Comparison of ENCODE assay signal across 12 mouse cellular contexts in genomic region chr15:102980912-102981311, GRCm38 (mm10). TPM values are rescaled to one million over a fixed set of nuclear protein-coding genes. Genes with fewer than 3 reads are reported as not detected.
DNase-seq lines count a peak whose midpoint lies in the region; ATAC-seq and TF ChIP-seq lines count a peak whose summit lies in the region.
"Had no signal": no experiment of that assay in that cellular context is flagged by ENCODE, and none has a peak within 500 bp of the region (broad histone marks: within the 10 kb centered on the region; RNA-seq: fewer than 3 reads in every experiment).

No protein-coding gene starts in this region.

- no peaks in the 10 kb centered on the region for H3K36me3 ChIP-seq in heart, embryonic 12.5 days
- H3K36me3 ChIP-seq in C2C12 (ENCODE audit: control insufficient read depth, insufficient read depth): peaks cover 20% of the 10 kb centered on the region
- H3K36me3 ChIP-seq in forebrain, embryonic 13.5 days (ENCODE audit: poor library complexity, severe bottlenecking): no peaks in the 10 kb centered on the region
- no peaks in the 10 kb centered on the region for H3K36me3 ChIP-seq in limb, embryonic 14.5 days (ENCODE audit: control insufficient read depth, insufficient read depth, low read length)

- DNase-seq in heart, postnatal 25 days (ENCODE audit: low spot score): no peak
- DNase-seq in limb, embryonic 14.5 days (ENCODE audit: low spot score): no peak
- no peak for DNase-seq in right cerebral cortex, postnatal 4 days
- DNase-seq in layer of hippocampus, adult 8-10 months (ENCODE audit: low spot score in 2 of 2): no peak
- no peak for DNase-seq in cerebellum, postnatal 14 days

- WGBS in heart, embryonic 12.5 days: under 1% methylated on average over 14 of the region's 14 CpGs
- WGBS in forebrain, embryonic 13.5 days: 1% methylated on average over 14 of the region's 14 CpGs
- WGBS in limb, embryonic 14.5 days: 1% methylated on average over 14 of the region's 14 CpGs

- no peaks in the 10 kb centered on the region for H3K9me3 ChIP-seq in heart, embryonic 12.5 days (replicated peaks)
- no peaks in the 10 kb centered on the region for H3K9me3 ChIP-seq in forebrain, embryonic 13.5 days (replicated peaks)
- no peaks in the 10 kb centered on the region for H3K9me3 ChIP-seq in limb, embryonic 14.5 days (ENCODE audit: control insufficient read depth, low read length)

- peaks cover 95% of the 10 kb centered on the region for H3K79me2 ChIP-seq in C2C12 (ENCODE audit: control insufficient read depth, insufficient read depth)

- intact Hi-C loops in heart, postnatal 25 days (cut with DNase I): no loop called here

- ATAC-seq in heart, embryonic 12.5 days (ENCODE audit: insufficient number of reproducible peaks, low FRiP score): no peak
- no peak for ATAC-seq in forebrain, embryonic 13.5 days
- no peak for ATAC-seq in limb, embryonic 14.5 days (ENCODE audit: low FRiP score, low read depth)

- peaks cover 99% of the 10 kb centered on the region for H3K27me3 ChIP-seq in heart, embryonic 12.5 days (replicated peaks)
- no peaks in the 10 kb centered on the region for H3K27me3 ChIP-seq in C2C12 (ENCODE audit: control insufficient read depth, insufficient read depth, insufficient read length)
- peaks cover 100% of the 10 kb centered on the region for H3K27me3 ChIP-seq in forebrain, embryonic 13.5 days
- H3K27me3 ChIP-seq in limb, embryonic 14.5 days (ENCODE audit: control insufficient read depth, insufficient read depth, low read length): peaks cover 95% of the 10 kb centered on the region

- peak overlapping the region; percentile 66 for H3K4me2 ChIP-seq in heart, embryonic 12.5 days
- peak overlapping the region; percentile 41 for H3K4me2 ChIP-seq in forebrain, embryonic 13.5 days
- H3K4me2 ChIP-seq in limb, embryonic 14.5 days (replicated peaks; ENCODE audit: low read depth, low read length, severe bottlenecking): peak overlapping the region; percentile 62

- no peak for TF ChIP-seq CTCF in C2C12 (IDR thresholded peaks at IDR 0.05; ENCODE audit: control insufficient read depth, insufficient read depth, insufficient read length)

- peak overlapping the region; percentile 38 for H3K4me3 ChIP-seq in heart, embryonic 12.5 days
- H3K4me3 ChIP-seq in C2C12 (ENCODE audit: insufficient read depth, poor library complexity, severe bottlenecking): peak overlapping the region; percentile 49
- H3K4me3 ChIP-seq in forebrain, embryonic 13.5 days: 0 out of 2 replicates have a peak overlapping the region, but pooled peaks have one; percentile 22
- H3K4me3 ChIP-seq in limb, embryonic 14.5 days (replicated peaks; ENCODE audit: low read length): peak overlapping the region; percentile 42
- H3K4me3 ChIP-seq: erythroblast, embryonic 14.5 days had no signal

- peaks cover 15% of the 10 kb centered on the region for H3K4me1 ChIP-seq in heart, embryonic 12.5 days (replicated peaks)
- peaks cover 8% of the 10 kb centered on the region for H3K4me1 ChIP-seq in forebrain, embryonic 13.5 days
- peaks cover 9% of the 10 kb centered on the region for H3K4me1 ChIP-seq in limb, embryonic 14.5 days (ENCODE audit: control insufficient read depth, insufficient read depth, low read length)

- H3K79me3 ChIP-seq in C2C12 (ENCODE audit: low read depth): peaks cover 68% of the 10 kb centered on the region

- no peak for TF ChIP-seq POLR2A in limb, embryonic 14.5 days (IDR thresholded peaks at IDR 0.05; ENCODE audit: borderline replicate concordance, extremely low read depth, insufficient read depth, insufficient read length)

- peak overlapping the region; percentile 54 for H3ac ChIP-seq in C2C12 (ENCODE audit: control insufficient read depth, insufficient read length, low read depth)

- H3K27ac ChIP-seq in heart, embryonic 12.5 days (ENCODE audit: poor library complexity, severe bottlenecking): no peak overlapping the region
- no peak overlapping the region for H3K27ac ChIP-seq in forebrain, embryonic 13.5 days
- no peak overlapping the region for H3K27ac ChIP-seq in limb, embryonic 14.5 days (replicated peaks; ENCODE audit: low read depth, low read length)

- no peak overlapping the region for H3K9ac ChIP-seq in heart, embryonic 12.5 days
- no peak overlapping the region for H3K9ac ChIP-seq in forebrain, embryonic 13.5 days
- peak overlapping the region; percentile 53; the same call in 1 of the 2 replicates for H3K9ac ChIP-seq in limb, embryonic 14.5 days (ENCODE audit: low read depth, low read length, severe bottlenecking)

TF ChIP-seq in C2C12, 6 proteins besides CTCF, POLR2A, EP300 and RAD21:
- TF ChIP-seq MYOG (IDR thresholded peaks at IDR 0.05; ENCODE audit: control insufficient read depth, extremely low read depth, insufficient read length) (no peak), CEBPB (IDR thresholded peaks at IDR 0.05; ENCODE audit: low read depth) (no peak), MYOD1 (IDR thresholded peaks at IDR 0.05; ENCODE audit: control insufficient read depth, insufficient read length, low read depth) (no peak), USF1 (IDR thresholded peaks at IDR 0.05; ENCODE audit: low read depth) (no peak), FOSL1 (IDR thresholded peaks at IDR 0.05; ENCODE audit: insufficient read depth, low read length, poor library complexity, severe bottlenecking) (no peak), MAX (IDR thresholded peaks at IDR 0.05) (no peak)
TF ChIP-seq in C2C12: peak in this region for 0.

RNA-seq across cellular contexts. Expression of gene Hoxc9, which starts 4.7 kb away (rescaled TPM):
- not detected in 2 replicates for polyA plus RNA-seq in heart, embryonic 12.5 days (2016; fragmentation: Nextera tagmentation; extraction: Ambion mirVana)
- total RNA-seq in heart, postnatal 25 days (2021): not detected
- polyA plus RNA-seq in C2C12 (2012; fragmentation: generic; extraction: Trizol): 9.4 TPM
- not detected in 2 replicates for polyA plus RNA-seq in forebrain, embryonic 13.5 days (2015; fragmentation: Nextera tagmentation; extraction: Ambion mirVana)
- polyA plus RNA-seq in limb, embryonic 14.5 days (2012; rRNA removed): 2.1 TPM in 2 replicates
- 1.1 and 1.3 TPM in 2 replicates for polyA plus RNA-seq in limb, embryonic 14.5 days (2014; fragmentation: Nextera tagmentation; extraction: Ambion mirVana)
- total RNA-seq in layer of hippocampus, adult 8-10 months (2022): not detected
- total RNA-seq: layer of hippocampus, postnatal 10 days; monocyte, adult 5-6 weeks had no signal
- polyA plus RNA-seq: brain, embryonic 14.5 days; erythroblast, embryonic 14.5 days had no signal

RNA-seq across cellular contexts. Expression of gene Hoxc8, which starts 9.5 kb away (rescaled TPM):
- polyA plus RNA-seq in heart, embryonic 12.5 days (2016; fragmentation: Nextera tagmentation; extraction: Ambion mirVana): 0.11 TPM in 1 of 2 replicates, not detected in the other
- not detected for total RNA-seq in heart, postnatal 25 days (2021)
- 1.1 TPM for polyA plus RNA-seq in C2C12 (2012; fragmentation: generic; extraction: Trizol)
- polyA plus RNA-seq in forebrain, embryonic 13.5 days (2015; fragmentation: Nextera tagmentation; extraction: Ambion mirVana): not detected in 2 replicates
- 3.5 and 3.9 TPM in 2 replicates for polyA plus RNA-seq in limb, embryonic 14.5 days (2012; rRNA removed)
- 1.9 TPM in 2 replicates for polyA plus RNA-seq in limb, embryonic 14.5 days (2014; fragmentation: Nextera tagmentation; extraction: Ambion mirVana)
- total RNA-seq in layer of hippocampus, adult 8-10 months (2022): not detected
- total RNA-seq: layer of hippocampus, postnatal 10 days; monocyte, adult 5-6 weeks had no signal
- polyA plus RNA-seq: brain, embryonic 14.5 days; erythroblast, embryonic 14.5 days had no signal

RNA-seq across cellular contexts. Expression of gene Hoxc5, which starts 13.7 kb away (rescaled TPM):
- 0.38 and 0.39 TPM in 2 replicates for polyA plus RNA-seq in heart, embryonic 12.5 days (2016; fragmentation: Nextera tagmentation; extraction: Ambion mirVana)
- total RNA-seq in heart, postnatal 25 days (2021): not detected
- polyA plus RNA-seq in C2C12 (2012; fragmentation: generic; extraction: Trizol): 1.6 TPM
- polyA plus RNA-seq in forebrain, embryonic 13.5 days (2015; fragmentation: Nextera tagmentation; extraction: Ambion mirVana): not detected in 2 replicates
- polyA plus RNA-seq in limb, embryonic 14.5 days (2012; rRNA removed): 7.6 and 9.0 TPM in 2 replicates
- 2.6 and 3.5 TPM in 2 replicates for polyA plus RNA-seq in limb, embryonic 14.5 days (2014; fragmentation: Nextera tagmentation; extraction: Ambion mirVana)
- not detected for total RNA-seq in layer of hippocampus, adult 8-10 months (2022)
- total RNA-seq: layer of hippocampus, postnatal 10 days; monocyte, adult 5-6 weeks had no signal
- polyA plus RNA-seq: erythroblast, embryonic 14.5 days had no signal

RNA-seq across cellular contexts. Expression of gene Hoxc10, which starts 14.3 kb away (rescaled TPM):
- polyA plus RNA-seq in heart, embryonic 12.5 days (2016; fragmentation: Nextera tagmentation; extraction: Ambion mirVana): not detected in 2 replicates
- total RNA-seq in heart, postnatal 25 days (2021): not detected
- 49.6 TPM for polyA plus RNA-seq in C2C12 (2012; fragmentation: generic; extraction: Trizol)
- polyA plus RNA-seq in forebrain, embryonic 13.5 days (2015; fragmentation: Nextera tagmentation; extraction: Ambion mirVana): not detected in 2 replicates
- polyA plus RNA-seq in limb, embryonic 14.5 days (2012; rRNA removed): 9.7 and 14.3 TPM in 2 replicates
- polyA plus RNA-seq in limb, embryonic 14.5 days (2014; fragmentation: Nextera tagmentation; extraction: Ambion mirVana): 5.8 and 6.0 TPM in 2 replicates
- total RNA-seq in layer of hippocampus, adult 8-10 months (2022): not detected
- total RNA-seq: layer of hippocampus, postnatal 10 days; monocyte, adult 5-6 weeks had no signal
- polyA plus RNA-seq: brain, embryonic 14.5 days; erythroblast, embryonic 14.5 days had no signal

RNA-seq across cellular contexts. Expression of gene Hoxc6, which starts 17.1 kb away (rescaled TPM):
- 0.18 and 0.82 TPM in 2 replicates for polyA plus RNA-seq in heart, embryonic 12.5 days (2016; fragmentation: Nextera tagmentation; extraction: Ambion mirVana)
- not detected for total RNA-seq in heart, postnatal 25 days (2021)
- polyA plus RNA-seq in C2C12 (2012; fragmentation: generic; extraction: Trizol): 10.6 TPM
- polyA plus RNA-seq in forebrain, embryonic 13.5 days (2015; fragmentation: Nextera tagmentation; extraction: Ambion mirVana): not detected in 2 replicates
- 8.0 and 10.4 TPM in 2 replicates for polyA plus RNA-seq in limb, embryonic 14.5 days (2012; rRNA removed)
- 2.4 and 2.5 TPM in 2 replicates for polyA plus RNA-seq in limb, embryonic 14.5 days (2014; fragmentation: Nextera tagmentation; extraction: Ambion mirVana)
- not detected for total RNA-seq in layer of hippocampus, adult 8-10 months (2022)
- total RNA-seq: layer of hippocampus, postnatal 10 days; monocyte, adult 5-6 weeks had no signal
- polyA plus RNA-seq: erythroblast, embryonic 14.5 days had no signal
